Mouse (Mus musculus) hindbrain, postnatal 0 days (tissue): Measurements from ENCODE around the gene Ptprk. TPM values are rescaled to one million over a fixed set of nuclear protein-coding genes. Genes with fewer than 3 reads are reported as not detected.

Experiments used
- ATAC-seq: fragments of 200-750 bp; cut with Nextera tagmentation; 2 replicates; pipeline ENCODE4 v1.8.0; 2017; ENCODE audit warnings: mild to moderate bottlenecking, moderate TSS enrichment, moderate library complexity
- DNase-seq: peaks from one replicate; pipeline ENCODE4 v3.0.0-alpha.2; 2015; ENCODE audit warnings: low spot score
- H3K27ac ChIP-seq: fragments of 300-500 bp; sonication (generic); 2 replicates; pipeline ENCODE4 v1.5.1; 2014; ENCODE audit warnings: mild to moderate bottlenecking
- H3K27me3 ChIP-seq: fragments of 300-500 bp; sonication (generic); 2 replicates; pipeline ENCODE4 v1.6.1; 2014; ENCODE audit warnings: low read length, mixed read lengths; ENCODE audit not compliant: insufficient read depth
- H3K36me3 ChIP-seq: fragments of 300-500 bp; sonication (generic); 2 replicates; pipeline ENCODE4 v1.6.1; 2014; ENCODE audit warnings: low read length, mixed read lengths; ENCODE audit not compliant: insufficient read depth
- H3K4me1 ChIP-seq: fragments of 300-500 bp; sonication (generic); 2 replicates; pipeline ENCODE4 v1.6.1; 2014; ENCODE audit warnings: antibody characterized with exemption, low read length, mixed read lengths; ENCODE audit not compliant: insufficient read depth
- H3K4me2 ChIP-seq: fragments of 300-500 bp; sonication (generic); 2 replicates; pipeline ENCODE4 v1.6.1; 2014; ENCODE audit warnings: low read depth, mild to moderate bottlenecking, low read length, moderate library complexity, mixed read lengths
- H3K4me3 ChIP-seq: fragments of 300-500 bp; sonication (generic); 2 replicates; pipeline ENCODE4 v1.5.1; 2014; ENCODE audit warnings: low read length
- H3K9ac ChIP-seq: fragments of 300-500 bp; sonication (generic); replicated peaks from 2 replicates; pipeline ENCODE4 v1.6.1; 2014; ENCODE audit warnings: mild to moderate bottlenecking, low read length, moderate library complexity, mixed read lengths
- H3K9me3 ChIP-seq: fragments of 300-500 bp; sonication (generic); 2 replicates; pipeline ENCODE4 v1.6.1; 2016; ENCODE audit warnings: low read length, mixed read lengths
- CTCF ChIP-seq: IDR thresholded peaks from 2 replicates; pipeline ENCODE4 v1.5.1; 2016; ENCODE audit warnings: antibody characterized with exemption, control low read depth, low read depth
- WGBS: fragments of 180-500 bp; shearing (Covaris S2); extraction: QIAGEN DNeasy Blood & Tissue Kit; methylation state at CpG from one replicate; pipeline ENCODE4 v1.1.7; 2014; 5-methylcytosine and 5-hydroxymethylcytosine counted together
- polyA plus RNA-seq: library from polyadenylated mRNA; unstranded; fragments of >200 nt; fragmentation: Nextera tagmentation; extraction: Ambion mirVana; gene quantifications from 2 replicates; pipeline ENCODE4 v1.2.1, GENCODE M21; 2015
- total RNA-seq: library from RNA; depleted of rRNA; stranded (reverse); fragments of >200 nt; gene quantifications from 2 replicates; pipeline ENCODE4 v1.2.3, GENCODE M21; 2014

The Ptprk gene
- total and polyA plus RNA-seq, 2 experiments from 2014 or later, result 23.5 to 49.5 TPM

DNA sequence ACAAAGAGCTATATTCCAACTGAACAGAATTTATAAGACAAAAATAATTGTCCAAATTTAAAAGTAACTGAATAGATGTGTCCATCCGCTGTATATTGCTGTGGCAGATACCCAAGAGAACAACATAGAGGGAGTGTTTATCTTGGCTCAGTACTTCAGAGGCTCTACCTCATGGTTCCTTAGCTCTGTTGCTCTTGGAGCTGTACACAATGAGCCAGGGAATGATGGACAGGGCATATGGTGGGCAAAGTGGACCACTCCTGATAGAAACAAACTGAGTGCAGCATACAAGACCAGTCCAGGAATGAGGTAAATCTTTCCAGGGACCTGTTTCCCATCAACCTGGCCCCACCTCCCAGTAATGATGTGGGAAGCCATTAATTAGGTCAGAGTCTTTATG, 468.1 kb downstream of the Ptprk start:
- no peak overlapping the region for H3K4me3 ChIP-seq
- no peak for TF ChIP-seq CTCF
- H3K4me1 ChIP-seq, result no peaks in the 10 kb centered on the region
- no peak for ATAC-seq
- no peak overlapping the region for H3K27ac ChIP-seq
- H3K27me3 ChIP-seq, result no peaks in the 10 kb centered on the region
- no peaks in the 10 kb centered on the region for H3K36me3 ChIP-seq
- WGBS, result 94% methylated on average over 1 of the region's 1 CpGs
- DNase-seq, result no peak
- no peak overlapping the region for H3K4me2 ChIP-seq
- no peak overlapping the region for H3K9ac ChIP-seq
- no peaks in the 10 kb centered on the region for H3K9me3 ChIP-seq

DNA sequence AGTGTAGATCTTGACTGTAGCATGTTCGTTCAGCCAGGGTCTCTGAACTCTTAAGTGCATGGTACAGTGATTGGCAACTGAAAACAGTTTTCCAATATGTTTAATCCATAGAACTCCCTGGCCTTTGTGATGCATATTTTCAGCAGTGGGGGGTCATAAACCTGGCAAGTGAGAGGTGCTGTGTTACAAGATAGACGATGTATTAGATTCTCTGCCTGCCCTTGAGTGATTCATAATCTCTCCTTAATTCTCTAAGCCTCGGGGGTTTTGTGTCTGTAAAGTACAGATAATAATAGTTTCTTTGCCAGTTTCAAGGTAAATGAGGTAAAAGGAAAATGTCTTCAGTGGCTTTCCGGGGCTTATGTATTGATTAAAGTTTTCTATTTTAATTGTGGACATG, 475.9 kb downstream of the Ptprk start:
- Histone ChIP-seq H3K4me3 (no peak overlapping the region), H3K27ac (no peak overlapping the region), H3K4me2 (no peak overlapping the region), H3K27me3 (no peaks in the 10 kb centered on the region), H3K36me3 (no peaks in the 10 kb centered on the region), H3K9ac (no peak overlapping the region), H3K9me3 (no peaks in the 10 kb centered on the region), H3K4me1 (no peaks in the 10 kb centered on the region)
- 39% methylated on average over 4 of the region's 4 CpGs for WGBS
- DNase-seq (no peak), ATAC-seq (no peak)
- TF ChIP-seq CTCF, result no peak

GRCm38 (mm10) chr10:28552068-28552467, 477.4 kb downstream of the Ptprk start:
- no peaks in the 10 kb centered on the region for H3K36me3 ChIP-seq
- peak; percentile 15; the same call in 1 of the 2 replicates for TF ChIP-seq CTCF
- WGBS, result 94% methylated on average over 2 of the region's 2 CpGs
- ATAC-seq (no peak), DNase-seq (peak; percentile 42)
- H3K4me2 ChIP-seq, result no peak overlapping the region
- H3K27me3 ChIP-seq, result no peaks in the 10 kb centered on the region
- H3K4me3 ChIP-seq, result no peak overlapping the region
- no peaks in the 10 kb centered on the region for H3K9me3 ChIP-seq
- no peaks in the 10 kb centered on the region for H3K4me1 ChIP-seq
- no peak overlapping the region for H3K27ac ChIP-seq
- no peak overlapping the region for H3K9ac ChIP-seq

DNA sequence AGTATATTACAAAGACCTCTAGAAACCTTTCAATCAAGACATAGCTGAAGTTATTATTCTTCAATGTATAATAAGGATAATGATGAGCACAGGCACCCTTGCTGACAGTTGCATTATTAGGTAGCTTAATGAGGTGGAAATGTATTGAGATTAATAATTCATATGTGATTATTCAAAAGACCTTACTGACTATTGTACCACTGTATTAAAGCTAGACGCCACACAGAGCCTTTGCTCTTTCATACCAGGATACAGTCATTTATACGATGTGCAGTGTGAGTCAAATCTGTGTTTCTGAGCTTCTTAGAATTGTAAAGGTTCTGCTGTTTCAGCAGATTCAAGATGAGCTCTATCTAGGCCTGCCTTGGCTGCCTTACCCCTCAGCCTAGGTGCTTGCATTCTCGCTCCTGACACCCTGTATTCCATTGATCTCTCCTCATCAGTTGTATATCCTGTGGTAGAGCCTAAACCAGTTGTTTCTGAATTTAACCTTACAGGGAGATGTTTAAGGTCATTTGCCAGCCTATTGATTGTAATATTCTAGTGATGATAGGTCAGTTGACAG, 489.6 kb downstream of the Ptprk start:
- H3K4me1 ChIP-seq, result no peaks in the 10 kb centered on the region
- no peaks in the 10 kb centered on the region for H3K9me3 ChIP-seq
- DNase-seq (no peak), ATAC-seq (no peak)
- 67% methylated on average over 3 of the region's 3 CpGs for WGBS
- no peak for TF ChIP-seq CTCF
- no peak overlapping the region for H3K27ac ChIP-seq
- no peak overlapping the region for H3K9ac ChIP-seq
- H3K4me2 ChIP-seq, result no peak overlapping the region
- H3K4me3 ChIP-seq, result no peak overlapping the region
- no peaks in the 10 kb centered on the region for H3K36me3 ChIP-seq
- H3K27me3 ChIP-seq, result no peaks in the 10 kb centered on the region

GRCm38 (mm10) chr10:28566378-28566777, 491.8 kb downstream of the Ptprk start:
- no peak for DNase-seq
- Histone ChIP-seq H3K36me3 (no peaks in the 10 kb centered on the region), H3K27me3 (no peaks in the 10 kb centered on the region), H3K4me1 (no peaks in the 10 kb centered on the region), H3K4me2 (no peak overlapping the region), H3K27ac (no peak overlapping the region), H3K4me3 (no peak overlapping the region), H3K9me3 (no peaks in the 10 kb centered on the region), H3K9ac (no peak overlapping the region)
- ATAC-seq, result no peak
- WGBS, result 79% methylated on average over 4 of the region's 4 CpGs
- TF ChIP-seq CTCF, result no peak

GRCm38 (mm10) chr10:28566828-28567227, 492.2 kb downstream of the Ptprk start:
- Histone ChIP-seq H3K4me3 (no peak overlapping the region), H3K9ac (no peak overlapping the region), H3K27me3 (no peaks in the 10 kb centered on the region), H3K4me2 (no peak overlapping the region), H3K27ac (no peak overlapping the region), H3K36me3 (no peaks in the 10 kb centered on the region), H3K9me3 (no peaks in the 10 kb centered on the region), H3K4me1 (no peaks in the 10 kb centered on the region)
- ATAC-seq, result no peak
- 95% methylated on average over 2 of the region's 2 CpGs for WGBS
- no peak for TF ChIP-seq CTCF
- no peak for DNase-seq

- ATAC-seq (no peak), DNase-seq (no peak)
- H3K27ac ChIP-seq, result no peak overlapping the region
- no peak overlapping the region for H3K4me2 ChIP-seq
- no peaks in the 10 kb centered on the region for H3K27me3 ChIP-seq
- no peak for TF ChIP-seq CTCF
- H3K4me1 ChIP-seq, result no peaks in the 10 kb centered on the region
- H3K36me3 ChIP-seq, result no peaks in the 10 kb centered on the region
- H3K9ac ChIP-seq, result no peak overlapping the region
- H3K9me3 ChIP-seq, result no peaks in the 10 kb centered on the region
- H3K4me3 ChIP-seq, result no peak overlapping the region
- 93% methylated on average over 3 of the region's 3 CpGs for WGBS
Observed at GRCm38 (mm10) chr10:28567441-28567840, 492.8 kb downstream of the Ptprk start.
